Mouse (Mus musculus): ENCODE measurements around the gene Usp35.

The Usp35 gene

GRCm38 (mm10) chr7:97331726-97332666 is at the start of gene Usp35, which contains the start of gene Kctd21:
Gene Usp35, minus strand, starts transcription at chr7:97332020.
Gene Kctd21, plus strand, starts transcription at chr7:97332327.
- DNase-seq: peak; percentile 98

GRCm38 (mm10) chr7:97380500-97381123 is 48.8 kb upstream of the Usp35 start:
- DNase-seq: no peak

- no peak for DNase-seq
Measured at GRCm38 (mm10) chr7:97379304-97379703, 47.5 kb upstream of the Usp35 start.

- DNase-seq: no peak
Measured at GRCm38 (mm10) chr7:97375906-97376305, 44.1 kb upstream of the Usp35 start.

GRCm38 (mm10) chr7:97375101-97375500 is 43.3 kb upstream of the Usp35 start:
- DNase-seq: no peak

- DNase-seq: no peak
Measured at GRCm38 (mm10) chr7:97365887-97366286, 34.1 kb upstream of the Usp35 start.

GRCm38 (mm10) chr7:97361467-97361866 is 29.6 kb upstream of the Usp35 start:
- no peak for DNase-seq

- no peak for DNase-seq
Measured at GRCm38 (mm10) chr7:97360955-97361354, 29.1 kb upstream of the Usp35 start.

- no peak for DNase-seq
Measured at GRCm38 (mm10) chr7:97360166-97360565, 28.3 kb upstream of the Usp35 start.

GRCm38 (mm10) chr7:97358347-97358746 is 26.5 kb upstream of the Usp35 start:
- no peak for DNase-seq

GRCm38 (mm10) chr7:97357840-97358239 is 26.0 kb upstream of the Usp35 start:
- DNase-seq: no peak

- no peak for DNase-seq
Measured at GRCm38 (mm10) chr7:97356875-97357276, 25.1 kb upstream of the Usp35 start.

GRCm38 (mm10) chr7:97356253-97356652 is 24.4 kb upstream of the Usp35 start:
- no peak for DNase-seq

- no peak for DNase-seq
Measured at GRCm38 (mm10) chr7:97355068-97355841, 23.4 kb upstream of the Usp35 start.

GRCm38 (mm10) chr7:97353356-97353755 is 21.5 kb upstream of the Usp35 start:
- DNase-seq: no peak

GRCm38 (mm10) chr7:97351792-97352513 is 20.1 kb upstream of the Usp35 start:
- DNase-seq: no peak

- DNase-seq: no peak
Measured at GRCm38 (mm10) chr7:97350891-97351290, 19.1 kb upstream of the Usp35 start.

GRCm38 (mm10) chr7:97349438-97349837 is 17.6 kb upstream of the Usp35 start:
- DNase-seq: no peak

- no peak for DNase-seq
Measured at GRCm38 (mm10) chr7:97348836-97349235, 17.0 kb upstream of the Usp35 start.

- no peak for DNase-seq
Measured at GRCm38 (mm10) chr7:97348318-97348717, 16.5 kb upstream of the Usp35 start.

- DNase-seq: no peak
Measured at GRCm38 (mm10) chr7:97347464-97347863, 15.6 kb upstream of the Usp35 start.

- no peak for DNase-seq
Measured at GRCm38 (mm10) chr7:97346822-97347166, 15.0 kb upstream of the Usp35 start.
